In the genomic region with DNA sequence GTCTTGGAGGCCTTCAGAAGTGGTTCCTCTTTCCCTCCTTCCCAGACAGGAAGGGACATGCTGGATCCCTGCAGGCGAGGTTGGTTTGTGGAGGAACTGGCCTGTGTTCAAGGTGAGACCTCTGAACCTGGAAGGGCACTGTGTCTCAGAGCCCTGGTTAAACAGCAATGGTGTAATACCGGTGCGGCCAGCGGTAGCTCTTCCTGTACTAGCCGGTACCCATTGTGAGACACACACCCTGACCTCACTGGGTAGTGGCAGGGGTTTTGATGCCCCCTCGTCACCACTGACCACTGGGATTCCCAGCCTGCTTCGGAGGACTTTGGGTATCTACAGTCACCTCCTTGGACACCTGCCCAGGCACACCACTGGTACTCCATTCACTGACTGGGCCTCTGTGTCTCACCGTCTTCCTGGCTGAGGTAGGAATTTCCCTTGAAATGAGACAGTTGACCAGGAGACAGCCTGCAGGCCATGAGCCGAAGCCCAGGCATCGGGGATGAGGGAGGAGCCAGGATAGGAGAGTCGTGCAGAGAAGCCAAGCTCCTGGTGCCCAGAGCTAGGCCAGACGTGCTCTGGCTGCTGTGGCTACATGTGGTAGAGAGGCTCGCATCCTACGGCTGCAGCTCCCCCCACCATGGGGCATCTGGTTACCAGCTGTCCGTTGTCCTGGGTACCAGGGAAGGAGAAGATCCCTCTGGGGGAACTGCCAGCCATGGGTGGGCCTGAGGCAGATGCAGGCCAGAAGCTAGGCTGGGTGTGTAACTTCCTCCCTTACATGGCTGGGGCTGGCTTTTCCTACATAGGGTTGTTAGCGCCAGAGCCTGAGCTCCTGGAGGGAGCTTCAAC, we compare ENCODE assay signal across 11 mouse cellular contexts. TPM values are rescaled to one million over a fixed set of nuclear protein-coding genes. Genes with fewer than 3 reads are reported as not detected.
DNase-seq lines count a peak whose midpoint lies in the region; ATAC-seq and TF ChIP-seq lines count a peak whose summit lies in the region.
"Had no signal": no experiment of that assay in that cellular context is flagged by ENCODE, and none has a peak within 500 bp of the region (broad histone marks: within the 10 kb centered on the region; RNA-seq: fewer than 3 reads in every experiment).

No protein-coding gene starts in this region.

- peaks cover 60% of the 10 kb centered on the region for H3K4me1 ChIP-seq in heart, embryonic 15.5 days (replicated peaks)
- H3K4me1 ChIP-seq in neural tube, embryonic 11.5 days (ENCODE audit: control insufficient read depth, insufficient read depth, low read length) = peaks cover 16% of the 10 kb centered on the region
- H3K4me1 ChIP-seq in neural tube, embryonic 15.5 days = peaks cover 53% of the 10 kb centered on the region
- peaks cover 67% of the 10 kb centered on the region for H3K4me1 ChIP-seq in embryonic facial prominence, embryonic 14.5 days (ENCODE audit: control insufficient read depth, insufficient read depth, low read length)
- H3K4me1 ChIP-seq in stomach, postnatal 0 days (replicated peaks; ENCODE audit: control insufficient read depth, insufficient read depth) = peaks cover 17% of the 10 kb centered on the region

- no peak for ATAC-seq in heart, embryonic 15.5 days (replicated peaks; ENCODE audit: insufficient number of reproducible peaks, insufficient read depth, low FRiP score, low read depth)
- no peak for ATAC-seq in neural tube, embryonic 11.5 days (ENCODE audit: insufficient read depth, low FRiP score, low TSS enrichment)
- no peak for ATAC-seq in neural tube, embryonic 15.5 days (ENCODE audit: low FRiP score)
- ATAC-seq in embryonic facial prominence, embryonic 14.5 days (ENCODE audit: low read depth) = no peak; the same call in 1 of the 2 replicates
- ATAC-seq in stomach, postnatal 0 days (ENCODE audit: low FRiP score, low TSS enrichment) = no peak
- ATAC-seq: inflammation-experienced regulatory T-cells, adult 6 months had no signal

- no peak overlapping the region for H3K4me2 ChIP-seq in heart, embryonic 15.5 days
- H3K4me2 ChIP-seq in neural tube, embryonic 11.5 days (ENCODE audit: low read depth) = no peak overlapping the region
- H3K4me2 ChIP-seq in neural tube, embryonic 15.5 days = no peak overlapping the region
- no peak overlapping the region for H3K4me2 ChIP-seq in embryonic facial prominence, embryonic 14.5 days (ENCODE audit: low read depth, low read length)
- no peak overlapping the region for H3K4me2 ChIP-seq in stomach, postnatal 0 days (replicated peaks; ENCODE audit: low read depth)

- no peak for TF ChIP-seq CTCF in stomach, postnatal 0 days (IDR thresholded peaks at IDR 0.05; ENCODE audit: low read depth)

- intact Hi-C loops in heart, postnatal 36 days (cut with DNase I) = no loop called here

- TF ChIP-seq EP300 in stomach, postnatal 0 days (optimal IDR thresholded peaks at IDR 0.05) = no peak

- no peaks in the 10 kb centered on the region; the same call in 1 of the 2 replicates for H3K27me3 ChIP-seq in heart, embryonic 15.5 days
- H3K27me3 ChIP-seq in neural tube, embryonic 11.5 days (ENCODE audit: control insufficient read depth, insufficient read depth, low read length) = no peaks in the 10 kb centered on the region
- no peaks in the 10 kb centered on the region; the same call in 1 of the 2 replicates for H3K27me3 ChIP-seq in neural tube, embryonic 15.5 days (replicated peaks)
- H3K27me3 ChIP-seq in embryonic facial prominence, embryonic 14.5 days (replicated peaks; ENCODE audit: control insufficient read depth, insufficient read depth, low read length) = no peaks in the 10 kb centered on the region
- H3K27me3 ChIP-seq in stomach, postnatal 0 days (ENCODE audit: control insufficient read depth, insufficient read depth, low read length) = no peaks in the 10 kb centered on the region

- H3K36me3 ChIP-seq in heart, embryonic 15.5 days = no peaks in the 10 kb centered on the region
- no peaks in the 10 kb centered on the region for H3K36me3 ChIP-seq in neural tube, embryonic 11.5 days (ENCODE audit: control insufficient read depth, insufficient read depth, low read length)
- H3K36me3 ChIP-seq in neural tube, embryonic 15.5 days = no peaks in the 10 kb centered on the region
- no peaks in the 10 kb centered on the region for H3K36me3 ChIP-seq in embryonic facial prominence, embryonic 14.5 days (ENCODE audit: control insufficient read depth, insufficient read depth, low read length)
- no peaks in the 10 kb centered on the region for H3K36me3 ChIP-seq in stomach, postnatal 0 days (ENCODE audit: control insufficient read depth, insufficient read depth, low read length)

- peak overlapping the region; percentile 58 for H3K27ac ChIP-seq in heart, embryonic 15.5 days
- no peak overlapping the region for H3K27ac ChIP-seq in neural tube, embryonic 11.5 days (ENCODE audit: low read depth, low read length)
- H3K27ac ChIP-seq in neural tube, embryonic 15.5 days (replicated peaks) = no peak overlapping the region
- peak overlapping the region; percentile 41; the same call in 1 of the 2 replicates for H3K27ac ChIP-seq in embryonic facial prominence, embryonic 14.5 days (replicated peaks; ENCODE audit: low read depth, low read length)
- peak overlapping the region; percentile 56 for H3K27ac ChIP-seq in stomach, postnatal 0 days (replicated peaks)

- no peak overlapping the region for H3K4me3 ChIP-seq in heart, embryonic 15.5 days
- no peak overlapping the region for H3K4me3 ChIP-seq in neural tube, embryonic 11.5 days (ENCODE audit: low read depth, low read length)
- no peak overlapping the region for H3K4me3 ChIP-seq in neural tube, embryonic 15.5 days (replicated peaks)
- H3K4me3 ChIP-seq in embryonic facial prominence, embryonic 14.5 days (ENCODE audit: low read depth, low read length) = no peak overlapping the region
- no peak overlapping the region for H3K4me3 ChIP-seq in stomach, postnatal 0 days (ENCODE audit: low read depth, low read length)

- DNase-seq in heart, postnatal 36 days = no peak
- no peak for DNase-seq in neural tube, embryonic 11.5 days (ENCODE audit: low spot score)
- DNase-seq in embryonic facial prominence, embryonic 14.5 days (ENCODE audit: low spot score) = peak; percentile 62
- DNase-seq in stomach, postnatal 0 days (ENCODE audit: low spot score) = no peak
- no peak for DNase-seq in layer of hippocampus, adult 18-20 months (ENCODE audit: low spot score in 2 of 2)
- DNase-seq: cerebellum, adult 11 months; gastrocnemius, postnatal 36 days; right cerebral cortex, postnatal 14 days had no signal

- WGBS in heart, embryonic 15.5 days = 69% methylated on average over 16 of the region's 16 CpGs
- WGBS in neural tube, embryonic 11.5 days = 73% methylated on average over 16 of the region's 16 CpGs
- WGBS in neural tube, embryonic 15.5 days = 79% methylated on average over 16 of the region's 16 CpGs
- 59% methylated on average over 14 of the region's 16 CpGs for WGBS in embryonic facial prominence, embryonic 14.5 days
- WGBS in stomach, postnatal 0 days = 60% methylated on average over 16 of the region's 16 CpGs

- H3K9me3 ChIP-seq in heart, embryonic 15.5 days (replicated peaks) = no peaks in the 10 kb centered on the region
- no peaks in the 10 kb centered on the region for H3K9me3 ChIP-seq in neural tube, embryonic 11.5 days (ENCODE audit: control insufficient read depth, low read length)
- H3K9me3 ChIP-seq in neural tube, embryonic 15.5 days (replicated peaks) = no peaks in the 10 kb centered on the region
- H3K9me3 ChIP-seq in embryonic facial prominence, embryonic 14.5 days (ENCODE audit: control insufficient read depth, low read length) = no peaks in the 10 kb centered on the region
- H3K9me3 ChIP-seq in stomach, postnatal 0 days (ENCODE audit: control insufficient read depth, low read length) = no peaks in the 10 kb centered on the region

- H3K9ac ChIP-seq in heart, embryonic 15.5 days = no peak overlapping the region
- H3K9ac ChIP-seq in neural tube, embryonic 11.5 days (ENCODE audit: low read length) = peak overlapping the region; percentile 14; the same call in 1 of the 2 replicates
- H3K9ac ChIP-seq in neural tube, embryonic 15.5 days (replicated peaks) = no peak overlapping the region
- H3K9ac ChIP-seq in embryonic facial prominence, embryonic 14.5 days (ENCODE audit: low read depth, low read length) = peak overlapping the region; percentile 6
- H3K9ac ChIP-seq in stomach, postnatal 0 days (ENCODE audit: low read length) = no peak overlapping the region

RNA-seq across cellular contexts. Expression of a gene that starts 3.3 kb away (rescaled TPM):
- polyA plus RNA-seq in heart, embryonic 15.5 days (2015; fragmentation: Nextera tagmentation; extraction: Ambion mirVana) = 7.9 and 10.1 TPM in 2 replicates
- total RNA-seq in heart, postnatal 36 days (2021) = 10 to 100 TPM; 19.8 to 24.5 TPM
- 2.5 TPM in 2 replicates for polyA plus RNA-seq in neural tube, embryonic 11.5 days (2014; fragmentation: Nextera tagmentation; extraction: Ambion mirVana)
- polyA plus RNA-seq in neural tube, embryonic 15.5 days (2015; fragmentation: Nextera tagmentation; extraction: Ambion mirVana) = 4.8 and 6.7 TPM in 2 replicates
- 14.3 and 15.9 TPM in 2 replicates for polyA plus RNA-seq in embryonic facial prominence, embryonic 14.5 days (2014; fragmentation: Nextera tagmentation; extraction: Ambion mirVana)
- polyA plus RNA-seq in stomach, postnatal 0 days (2015; fragmentation: Nextera tagmentation; extraction: Ambion mirVana) = 9.0 and 11.0 TPM in 2 replicates
- total RNA-seq in layer of hippocampus, adult 18-20 months (2021) = 1 to 10 TPM; 2.0 to 2.9 TPM
- polyA plus RNA-seq: inflammation-experienced regulatory T-cells, adult 6 months had no signal

RNA-seq across cellular contexts. Expression of a gene that starts 12.4 kb away (rescaled TPM):
- 17.2 and 24.3 TPM in 2 replicates for polyA plus RNA-seq in heart, embryonic 15.5 days (2015; fragmentation: Nextera tagmentation; extraction: Ambion mirVana)
- 10 to 100 TPM; 16.4 to 18.3 TPM for total RNA-seq in heart, postnatal 36 days (2021)
- polyA plus RNA-seq in neural tube, embryonic 11.5 days (2014; fragmentation: Nextera tagmentation; extraction: Ambion mirVana) = 27.7 and 29.4 TPM in 2 replicates
- polyA plus RNA-seq in neural tube, embryonic 15.5 days (2015; fragmentation: Nextera tagmentation; extraction: Ambion mirVana) = 28.9 and 29.4 TPM in 2 replicates
- 30.8 and 30.9 TPM in 2 replicates for polyA plus RNA-seq in embryonic facial prominence, embryonic 14.5 days (2014; fragmentation: Nextera tagmentation; extraction: Ambion mirVana)
- polyA plus RNA-seq in stomach, postnatal 0 days (2015; fragmentation: Nextera tagmentation; extraction: Ambion mirVana) = 32.3 and 33.9 TPM in 2 replicates
- 10 to 100 TPM; 41.4 to 44.8 TPM for total RNA-seq in layer of hippocampus, adult 18-20 months (2021)

RNA-seq across cellular contexts. Expression of a gene that starts 29.4 kb away (rescaled TPM):
- 9.6 and 20.7 TPM in 2 replicates for polyA plus RNA-seq in heart, embryonic 15.5 days (2015; fragmentation: Nextera tagmentation; extraction: Ambion mirVana)
- total RNA-seq in heart, postnatal 36 days (2021) = 10 to 100 TPM; 26.2 to 48.2 TPM
- polyA plus RNA-seq in neural tube, embryonic 11.5 days (2014; fragmentation: Nextera tagmentation; extraction: Ambion mirVana) = 1.7 and 1.9 TPM in 2 replicates
- polyA plus RNA-seq in neural tube, embryonic 15.5 days (2015; fragmentation: Nextera tagmentation; extraction: Ambion mirVana) = 3.6 and 20.7 TPM in 2 replicates
- 11.8 and 14.2 TPM in 2 replicates for polyA plus RNA-seq in embryonic facial prominence, embryonic 14.5 days (2014; fragmentation: Nextera tagmentation; extraction: Ambion mirVana)
- polyA plus RNA-seq in stomach, postnatal 0 days (2015; fragmentation: Nextera tagmentation; extraction: Ambion mirVana) = 142 and 144 TPM in 2 replicates
- 10 to 100 TPM; 18.3 to 18.8 TPM for total RNA-seq in layer of hippocampus, adult 18-20 months (2021)

RNA-seq across cellular contexts. Expression of a gene that starts 45.3 kb away (rescaled TPM):
- 4.1 and 5.0 TPM in 2 replicates for polyA plus RNA-seq in heart, embryonic 15.5 days (2015; fragmentation: Nextera tagmentation; extraction: Ambion mirVana)
- 1 to 10 TPM; 5.4 to 7.4 TPM for total RNA-seq in heart, postnatal 36 days (2021)
- 6.9 and 7.0 TPM in 2 replicates for polyA plus RNA-seq in neural tube, embryonic 11.5 days (2014; fragmentation: Nextera tagmentation; extraction: Ambion mirVana)
- polyA plus RNA-seq in neural tube, embryonic 15.5 days (2015; fragmentation: Nextera tagmentation; extraction: Ambion mirVana) = 7.1 and 8.7 TPM in 2 replicates
- polyA plus RNA-seq in embryonic facial prominence, embryonic 14.5 days (2014; fragmentation: Nextera tagmentation; extraction: Ambion mirVana) = 6.0 and 7.6 TPM in 2 replicates
- polyA plus RNA-seq in stomach, postnatal 0 days (2015; fragmentation: Nextera tagmentation; extraction: Ambion mirVana) = 12.6 and 13.7 TPM in 2 replicates
- 10 to 100 TPM; 11.8 to 16.2 TPM for total RNA-seq in layer of hippocampus, adult 18-20 months (2021)

Comparison
In these comparisons a context has a peak if more than half of its experiments do, and no peak if none do; other contexts are left out.
1. H3K9ac ChIP-seq: peak in neural tube, embryonic 11.5 days (single experiment) and embryonic facial prominence, embryonic 14.5 days (single experiment); none in heart, embryonic 15.5 days (single experiment), neural tube, embryonic 15.5 days (single experiment) and stomach, postnatal 0 days (single experiment).
2. H3K27ac ChIP-seq: peak in heart, embryonic 15.5 days (single experiment), embryonic facial prominence, embryonic 14.5 days (single experiment) and stomach, postnatal 0 days (single experiment); none in neural tube, embryonic 11.5 days (single experiment) and neural tube, embryonic 15.5 days (single experiment).